Mouse (Mus musculus): ENCODE measurements around the gene Tnip1.
A peak's percentile ranks its signal among the peaks of the same experiment; 100 is the strongest.

DNA sequence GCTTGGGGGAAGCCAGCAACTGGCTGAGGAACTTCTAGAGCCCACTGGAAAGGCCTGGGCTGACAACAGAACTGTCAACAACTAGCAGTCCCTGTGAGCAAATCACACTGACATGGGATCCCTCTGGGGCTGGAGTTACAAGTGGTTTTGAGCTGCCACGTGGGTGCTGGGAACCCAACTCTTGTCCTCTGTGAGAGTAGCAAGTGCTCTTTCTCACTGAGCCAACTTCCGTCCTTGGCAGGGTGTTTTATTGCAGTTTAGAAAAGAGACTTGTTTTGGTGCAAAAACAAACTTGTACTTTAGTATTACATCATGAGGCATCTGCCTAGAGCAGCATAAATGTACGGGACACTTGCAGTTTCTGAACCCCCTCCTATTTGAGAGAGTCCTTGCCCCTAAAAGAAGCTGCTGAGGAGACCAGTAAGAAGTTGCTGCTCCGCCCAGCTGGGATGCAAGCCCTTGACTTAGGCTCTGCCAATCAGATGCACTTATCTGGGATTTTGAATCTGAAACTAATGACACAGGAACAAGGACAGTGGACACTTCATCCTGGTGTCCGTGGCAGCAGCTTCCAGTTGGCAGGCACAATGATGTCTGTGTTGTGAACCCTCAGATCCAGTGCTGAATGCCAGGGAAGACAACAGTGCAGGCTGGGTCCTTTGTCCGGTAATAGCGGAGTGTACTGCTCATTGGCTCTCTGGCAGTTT is 90.7 kb downstream of the Tnip1 start:
- TF ChIP-seq USF2 (IDR thresholded peaks at IDR 0.05; ENCODE audit: borderline replicate concordance in 1 of 2, insufficient read depth in 1 of 2, low read depth in 1 of 2, low read length in 2 of 2) = no peak
- TF ChIP-seq CTCF (IDR thresholded peaks at IDR 0.05 in 2 of 3, conservative IDR thresholded peaks at IDR 0.05 in 1 of 3; ENCODE audit: control insufficient read depth in 1 of 3, insufficient read depth in 1 of 3, low read depth in 2 of 3, low read length in 3 of 3, poor library complexity in 1 of 3, severe bottlenecking in 1 of 3) = no peak
- TF ChIP-seq MAZ (IDR thresholded peaks at IDR 0.05; ENCODE audit: low read depth, low read length) = no peak
- TF ChIP-seq EP300 (IDR thresholded peaks at IDR 0.05; ENCODE audit: low read depth in 1 of 2, low read length in 2 of 2) = no peak
- TF ChIP-seq POLR2A (IDR thresholded peaks at IDR 0.05; ENCODE audit: control insufficient read depth in 1 of 2, insufficient read depth in 1 of 2, low read depth in 1 of 2, low read length in 2 of 2, poor library complexity in 1 of 2) = 0 out of 4 replicates have a peak, but pooled peaks of 1 of the 2 experiments have one; percentile 19
- TF ChIP-seq GATA1 (IDR thresholded peaks at IDR 0.05; ENCODE audit: low read depth, low read length) = no peak
- TF ChIP-seq USF1 (IDR thresholded peaks at IDR 0.05; ENCODE audit: low read depth, low read length) = no peak
- no peak for TF ChIP-seq CHD1 (IDR thresholded peaks at IDR 0.05; ENCODE audit: low read depth, low read length)
- TF ChIP-seq MEF2A (IDR thresholded peaks at IDR 0.05; ENCODE audit: extremely low read depth, insufficient replicate concordance, low read depth, low read length, poor library complexity, severe bottlenecking) = no peak
